Mouse (Mus musculus): ENCODE data around the gene Fancg. TPM values are rescaled to one million over a fixed set of nuclear protein-coding genes. Genes with fewer than 3 reads are reported as not detected.

The Fancg gene
- polyA plus RNA-seq (2015; fragmentation: Nextera tagmentation; extraction: Ambion mirVana), result 3.8 and 4.9 TPM in 2 replicates

GRCm38 (mm10) chr4:43010161-43011038 lies at the start of gene Fancg:
Fancg (minus strand) TSS chr4:43010506.

GRCm38 (mm10) chr4:43058753-43059654 lies 48.7 kb upstream of the Fancg start, which contains the start of gene Unc13b:
Unc13b (plus strand) TSS chr4:43058953.

GRCm38 (mm10) chr4:43045659-43046302 lies 35.5 kb upstream of the Fancg start, which contains the start of gene Fam214b:
Fam214b (minus strand) TSS chr4:43046220.

GRCm38 (mm10) chr4:43031237-43031995 lies 21.1 kb upstream of the Fancg start, which contains the start of gene Stoml2:
Stoml2 (minus strand) TSS chr4:43031710.

GRCm38 (mm10) chr4:43025084-43025960 lies 15.0 kb upstream of the Fancg start, which contains the start of gene Pigo:
Pigo (minus strand) TSS chr4:43025819.

GRCm38 (mm10) chr4:43000141-43000986 lies 9.9 kb downstream of the Fancg start, which contains the start of gene Vcp:
Vcp (minus strand) TSS chr4:43000507.

GRCm38 (mm10) chr4:42969304-42969703 lies 41.0 kb downstream of the Fancg start, which contains the start of gene 1700022I11Rik:
1700022I11Rik (plus strand) TSS chr4:42969604.

Other genes starting within 250 kb of the Fancg start
- 3.6 and 5.6 TPM in 2 replicates for gene Ccl21a, start 236.5 kb downstream of the Fancg start, polyA plus RNA-seq (2015; fragmentation: Nextera tagmentation; extraction: Ambion mirVana)
- 0.05 TPM in 2 replicates for gene Fam205a1, start 156.6 kb downstream of the Fancg start, polyA plus RNA-seq (2015; fragmentation: Nextera tagmentation; extraction: Ambion mirVana)
- 0.08 TPM in 1 of 2 replicates, not detected in the other for gene Gm12394, start 153.7 kb downstream of the Fancg start, polyA plus RNA-seq (2015; fragmentation: Nextera tagmentation; extraction: Ambion mirVana)
- gene Fam205c, start 136.3 kb downstream of the Fancg start, polyA plus RNA-seq (2015; fragmentation: Nextera tagmentation; extraction: Ambion mirVana), result 0.27 and 0.35 TPM in 2 replicates
- 1.5 and 2.0 TPM in 2 replicates for gene Phf24, start 93.8 kb downstream of the Fancg start, polyA plus RNA-seq (2015; fragmentation: Nextera tagmentation; extraction: Ambion mirVana)
- gene Dnajb5, start 60.7 kb downstream of the Fancg start, polyA plus RNA-seq (2015; fragmentation: Nextera tagmentation; extraction: Ambion mirVana), result 27.3 and 35.8 TPM in 2 replicates
- gene 1700022I11Rik, start 40.9 kb downstream of the Fancg start, polyA plus RNA-seq (2015; fragmentation: Nextera tagmentation; extraction: Ambion mirVana), result 0.45 and 0.46 TPM in 2 replicates
- 282 and 308 TPM in 2 replicates for gene Vcp, start 10.0 kb downstream of the Fancg start, polyA plus RNA-seq (2015; fragmentation: Nextera tagmentation; extraction: Ambion mirVana)
- 6.9 and 8.6 TPM in 2 replicates for gene Pigo, start 15.3 kb upstream of the Fancg start, polyA plus RNA-seq (2015; fragmentation: Nextera tagmentation; extraction: Ambion mirVana)
- gene Stoml2, start 21.2 kb upstream of the Fancg start, polyA plus RNA-seq (2015; fragmentation: Nextera tagmentation; extraction: Ambion mirVana), result 168 and 170 TPM in 2 replicates
- 6.6 and 9.3 TPM in 2 replicates for gene Fam214b, start 35.7 kb upstream of the Fancg start, polyA plus RNA-seq (2015; fragmentation: Nextera tagmentation; extraction: Ambion mirVana)
- gene Unc13b, start 48.4 kb upstream of the Fancg start, polyA plus RNA-seq (2015; fragmentation: Nextera tagmentation; extraction: Ambion mirVana), result 3.6 and 3.7 TPM in 2 replicates